Mouse (Mus musculus) midbrain, embryonic 15.5 days (tissue): Measurements from ENCODE around the gene Usp30. TPM values are rescaled to one million over a fixed set of nuclear protein-coding genes. Genes with fewer than 3 reads are reported as not detected.
A peak's percentile ranks its signal among the peaks of the same experiment; 100 is the strongest.

Source experiments
- ATAC-seq: fragments of 200-750 bp; cut with Nextera tagmentation; replicated peaks from 2 replicates; pipeline ENCODE4 v1.8.0; 2017; ENCODE audit warnings: moderate TSS enrichment
- H3K27ac ChIP-seq: fragments of 300-500 bp; sonication (generic); 2 replicates; pipeline ENCODE4 v1.5.1; 2015; ENCODE audit warnings: mild to moderate bottlenecking, inconsistent platforms
- H3K27me3 ChIP-seq: fragments of 300-500 bp; sonication (generic); replicated peaks from 2 replicates; pipeline ENCODE4 v1.6.1; 2015; ENCODE audit warnings: inconsistent platforms
- H3K36me3 ChIP-seq: fragments of 300-500 bp; sonication (generic); replicated peaks from 2 replicates; pipeline ENCODE4 v1.6.1; 2015; ENCODE audit warnings: inconsistent platforms
- H3K4me1 ChIP-seq: fragments of 300-500 bp; sonication (generic); 2 replicates; pipeline ENCODE4 v1.6.1; 2015; ENCODE audit warnings: inconsistent platforms
- H3K4me2 ChIP-seq: fragments of 300-500 bp; sonication (generic); 2 replicates; pipeline ENCODE4 v1.6.1; 2015; ENCODE audit warnings: inconsistent platforms, mild to moderate bottlenecking, moderate library complexity
- H3K4me3 ChIP-seq: fragments of 300-500 bp; sonication (generic); 2 replicates; pipeline ENCODE4 v1.5.1; 2015; ENCODE audit warnings: mild to moderate bottlenecking, inconsistent platforms
- H3K9ac ChIP-seq: fragments of 300-500 bp; sonication (generic); 2 replicates; pipeline ENCODE4 v1.6.1; 2015; ENCODE audit warnings: mild to moderate bottlenecking, inconsistent platforms
- H3K9me3 ChIP-seq: fragments of 300-500 bp; sonication (generic); 2 replicates; pipeline ENCODE4 v1.6.1; 2016; ENCODE audit warnings: inconsistent platforms
- WGBS: fragments of 180-500 bp; shearing (Covaris S2); methylation state at CpG from one replicate; pipeline ENCODE4 v1.1.7; 2015; ENCODE audit warnings: mixed read lengths; 5-methylcytosine and 5-hydroxymethylcytosine counted together
- polyA plus RNA-seq: library from polyadenylated mRNA; unstranded; fragments of >200 nt; fragmentation: Nextera tagmentation; extraction: Ambion mirVana; gene quantifications from 2 replicates; pipeline ENCODE4 v1.2.1, GENCODE M21; 2015

Usp30 gene
- polyA plus RNA-seq, 1 experiment from 2014 or later: 20.7 TPM

DNA sequence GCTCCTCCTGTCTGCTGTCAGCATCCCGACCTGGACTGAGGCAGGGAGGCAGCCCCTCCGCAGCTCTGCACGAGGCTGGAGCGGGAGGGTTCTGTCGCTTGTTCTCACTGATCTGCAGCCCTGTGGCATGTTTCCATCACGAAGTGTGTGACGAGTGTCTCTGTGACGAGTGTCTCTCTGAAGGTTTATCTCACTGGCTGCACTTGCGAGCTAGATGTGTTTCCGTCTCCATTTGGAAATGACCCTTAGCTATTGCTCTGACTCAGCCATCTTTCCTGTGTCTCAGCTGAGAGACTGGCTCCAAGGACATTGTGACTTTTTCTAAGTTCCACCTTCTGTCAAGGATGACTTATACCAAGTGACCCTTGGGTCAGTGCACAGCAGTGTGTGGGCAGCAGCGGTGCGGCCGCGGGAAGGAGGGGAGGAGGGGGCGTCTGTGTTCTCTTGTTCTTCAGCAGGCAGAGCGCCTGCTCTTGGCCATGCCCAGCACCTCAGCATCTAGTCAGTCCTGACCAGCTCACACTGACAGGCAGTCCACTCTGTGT is 41.2 kb downstream of the Usp30 start:
- no peak overlapping the region for H3K27ac ChIP-seq
- no peak overlapping the region for H3K4me2 ChIP-seq
- no peak overlapping the region for H3K4me3 ChIP-seq
- 93% methylated on average over 16 of the region's 16 CpGs for WGBS
- no peak overlapping the region for H3K9ac ChIP-seq
- H3K36me3 ChIP-seq: peaks cover 52% of the 10 kb centered on the region
- peaks cover 12% of the 10 kb centered on the region for H3K4me1 ChIP-seq
- no peaks in the 10 kb centered on the region for H3K27me3 ChIP-seq
- H3K9me3 ChIP-seq: no peaks in the 10 kb centered on the region
- ATAC-seq: no peak

DNA sequence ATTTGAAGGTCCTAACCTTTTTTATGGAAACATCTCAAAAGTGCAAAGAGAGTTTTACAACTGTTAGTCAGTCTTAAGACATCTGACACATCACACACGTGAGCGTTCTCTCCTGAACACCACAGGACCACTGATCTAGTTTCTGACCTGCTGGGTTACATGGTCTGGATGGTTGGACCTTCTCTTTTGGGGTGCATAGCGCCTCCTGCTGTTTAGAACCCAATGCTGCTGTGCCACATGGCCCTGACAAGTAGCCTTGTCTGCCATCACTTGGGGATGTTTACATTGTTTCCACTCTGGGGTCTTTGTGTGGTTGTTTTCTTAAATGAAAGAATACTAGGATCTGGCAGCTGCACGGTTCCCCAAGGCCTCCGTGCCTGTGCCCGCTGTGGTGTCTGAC is 48.1 kb downstream of the Usp30 start:
- no peak overlapping the region for H3K27ac ChIP-seq
- no peak for ATAC-seq
- H3K36me3 ChIP-seq: peaks cover 73% of the 10 kb centered on the region
- 84% methylated on average over 6 of the region's 6 CpGs for WGBS
- H3K4me3 ChIP-seq: no peak overlapping the region
- no peaks in the 10 kb centered on the region for H3K9me3 ChIP-seq
- H3K9ac ChIP-seq: no peak overlapping the region
- no peak overlapping the region for H3K4me2 ChIP-seq
- no peaks in the 10 kb centered on the region for H3K4me1 ChIP-seq
- H3K27me3 ChIP-seq: no peaks in the 10 kb centered on the region

DNA sequence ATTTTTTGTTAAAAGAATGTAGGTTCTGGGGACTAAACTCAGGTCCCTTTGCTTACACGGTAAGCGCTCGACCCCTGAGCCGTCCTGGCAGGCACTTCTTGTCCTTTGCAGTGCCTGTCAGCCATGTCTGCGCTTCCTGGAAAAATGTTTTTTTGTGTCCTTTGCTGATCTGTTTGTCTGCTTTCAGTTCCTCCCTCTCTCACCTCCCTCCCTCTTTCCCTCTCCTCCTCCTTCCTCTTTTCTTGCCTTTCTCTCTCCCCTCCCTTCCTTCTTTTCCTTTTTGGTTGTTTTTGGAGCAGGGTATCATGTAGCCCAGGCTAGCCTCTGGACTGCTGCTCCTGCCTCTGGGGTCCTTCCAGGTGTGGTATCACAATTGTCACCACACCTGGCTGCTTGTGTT is 49.8 kb downstream of the Usp30 start:
- Histone ChIP-seq H3K4me1 (no peaks in the 10 kb centered on the region), H3K27ac (no peak overlapping the region), H3K9ac (no peak overlapping the region), H3K36me3 (peaks cover 61% of the 10 kb centered on the region), H3K9me3 (no peaks in the 10 kb centered on the region), H3K27me3 (no peaks in the 10 kb centered on the region), H3K4me3 (no peak overlapping the region), H3K4me2 (no peak overlapping the region)
- ATAC-seq: no peak
- WGBS: 82% methylated on average over 5 of the region's 5 CpGs

DNA sequence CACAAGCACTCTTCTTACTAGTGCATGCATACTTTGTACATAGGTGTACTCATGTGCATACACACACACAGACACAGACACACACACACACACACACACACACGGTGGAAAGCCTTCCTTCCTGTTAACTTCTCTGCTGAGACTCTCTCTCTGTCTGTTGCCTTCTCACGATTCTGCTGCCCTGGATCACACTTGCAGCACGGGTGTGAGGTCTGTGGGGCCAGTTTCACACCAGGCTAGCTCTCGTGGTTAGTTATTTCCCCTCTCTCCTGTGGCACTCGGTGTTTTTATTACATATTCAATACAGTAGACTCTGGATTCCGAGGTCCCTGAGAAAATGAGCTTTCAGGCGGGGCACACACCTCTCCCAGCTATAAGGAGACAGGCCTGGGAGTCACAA is 51.3 kb downstream of the Usp30 start:
- no peak overlapping the region for H3K27ac ChIP-seq
- no peaks in the 10 kb centered on the region for H3K4me1 ChIP-seq
- H3K4me3 ChIP-seq: no peak overlapping the region
- WGBS: 90% methylated on average over 7 of the region's 7 CpGs
- no peak overlapping the region for H3K9ac ChIP-seq
- ATAC-seq: no peak
- H3K27me3 ChIP-seq: no peaks in the 10 kb centered on the region
- H3K36me3 ChIP-seq: peaks cover 68% of the 10 kb centered on the region
- no peak overlapping the region for H3K4me2 ChIP-seq
- no peaks in the 10 kb centered on the region for H3K9me3 ChIP-seq

DNA sequence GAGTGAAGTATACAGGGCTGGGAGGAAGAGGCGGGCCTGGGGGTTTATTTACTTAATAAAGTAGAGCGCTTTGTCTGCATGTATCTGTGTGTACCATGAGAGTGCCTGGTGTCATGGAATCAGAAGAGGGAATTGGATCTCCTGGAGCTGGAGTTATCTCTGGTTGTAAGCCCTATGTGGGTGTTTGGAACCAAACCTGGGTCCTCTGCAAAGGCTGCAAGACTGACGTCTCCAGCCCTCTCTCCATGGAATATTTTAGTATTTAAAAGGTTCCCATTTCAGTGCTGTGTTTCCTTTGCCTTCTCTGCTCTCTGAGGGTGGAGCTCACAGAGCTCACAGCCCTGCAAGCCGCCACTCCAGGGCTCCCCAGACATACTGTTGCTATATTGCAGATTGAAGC is 54.5 kb downstream of the Usp30 start:
- Histone ChIP-seq H3K27ac (no peak overlapping the region), H3K36me3 (peaks cover 60% of the 10 kb centered on the region; the same call in 1 of the 2 replicates), H3K9me3 (no peaks in the 10 kb centered on the region), H3K27me3 (no peaks in the 10 kb centered on the region), H3K9ac (no peak overlapping the region), H3K4me1 (no peaks in the 10 kb centered on the region), H3K4me2 (no peak overlapping the region), H3K4me3 (no peak overlapping the region)
- WGBS: 84% methylated on average over 4 of the region's 4 CpGs
- ATAC-seq: no peak

DNA sequence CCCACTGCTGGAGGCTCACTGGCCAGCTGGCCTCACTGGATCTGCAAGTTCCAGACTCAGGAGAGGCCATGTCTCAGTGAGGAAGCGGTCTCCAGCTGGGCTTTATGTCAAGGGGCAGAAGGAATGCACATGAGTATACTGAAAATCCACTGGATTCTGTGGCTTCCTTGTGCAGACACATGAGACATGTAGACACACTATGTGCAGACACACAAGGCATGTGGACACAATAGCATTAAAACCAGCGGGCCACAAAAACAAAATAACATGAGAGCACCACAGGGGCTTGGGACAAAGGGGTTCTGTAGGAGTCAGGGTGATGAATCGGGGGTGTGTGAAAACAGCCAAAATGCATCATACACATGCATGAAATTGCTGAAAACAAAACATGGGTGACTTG is 60.7 kb downstream of the Usp30 start:
- H3K4me1 ChIP-seq: peaks cover 17% of the 10 kb centered on the region
- no peak overlapping the region for H3K9ac ChIP-seq
- H3K27me3 ChIP-seq: no peaks in the 10 kb centered on the region
- no peak overlapping the region for H3K4me3 ChIP-seq
- no peaks in the 10 kb centered on the region for H3K9me3 ChIP-seq
- WGBS: 95% methylated on average over 3 of the region's 3 CpGs
- H3K27ac ChIP-seq: no peak overlapping the region
- H3K36me3 ChIP-seq: peaks cover 25% of the 10 kb centered on the region; the same call in 1 of the 2 replicates
- H3K4me2 ChIP-seq: no peak overlapping the region
- ATAC-seq: no peak

DNA sequence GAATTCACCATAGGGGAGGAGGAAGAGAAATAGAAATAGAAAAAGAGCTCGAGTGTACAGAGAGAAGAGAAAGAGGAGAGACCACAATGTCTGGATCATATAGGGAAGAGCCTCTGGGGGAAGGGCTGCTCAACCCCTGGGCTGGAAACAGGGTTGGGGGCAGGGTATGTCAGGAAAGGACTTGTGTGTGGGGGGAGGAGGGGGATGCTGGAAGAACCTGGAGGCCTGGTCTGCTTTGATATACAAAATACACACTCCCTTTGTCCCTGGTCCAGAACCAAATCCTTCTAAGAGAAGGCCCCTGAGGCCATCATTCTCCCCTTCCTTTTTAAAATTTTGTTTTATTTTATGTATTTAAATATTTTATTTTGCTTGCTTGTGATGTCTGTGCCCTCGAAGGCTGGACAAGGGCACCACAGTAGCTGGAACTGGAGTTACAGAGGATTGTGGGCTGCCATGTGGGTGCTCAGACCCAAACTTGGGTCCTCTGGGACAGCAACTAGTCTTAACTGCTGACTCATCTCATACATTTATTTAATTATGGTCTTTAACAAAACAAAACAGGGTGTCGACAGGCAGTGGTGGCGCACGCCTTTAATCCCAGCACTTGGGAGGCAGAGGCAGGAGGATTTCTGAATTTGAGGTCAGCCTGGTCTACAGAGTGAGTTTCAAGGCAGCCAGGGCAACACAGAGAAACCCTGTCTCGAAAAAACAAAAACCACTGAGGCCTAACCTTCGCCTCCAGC is 61.4 kb downstream of the Usp30 start:
- no peak overlapping the region for H3K27ac ChIP-seq
- peak overlapping the region; percentile 69 for H3K4me3 ChIP-seq
- H3K27me3 ChIP-seq: no peaks in the 10 kb centered on the region
- ATAC-seq: no peak
- no peaks in the 10 kb centered on the region for H3K9me3 ChIP-seq
- no peak overlapping the region for H3K9ac ChIP-seq
- WGBS: 88% methylated on average over 7 of the region's 7 CpGs
- H3K36me3 ChIP-seq: peaks cover 18% of the 10 kb centered on the region; the same call in 1 of the 2 replicates
- H3K4me1 ChIP-seq: peaks cover 22% of the 10 kb centered on the region
- H3K4me2 ChIP-seq: peak overlapping the region; percentile 99

DNA sequence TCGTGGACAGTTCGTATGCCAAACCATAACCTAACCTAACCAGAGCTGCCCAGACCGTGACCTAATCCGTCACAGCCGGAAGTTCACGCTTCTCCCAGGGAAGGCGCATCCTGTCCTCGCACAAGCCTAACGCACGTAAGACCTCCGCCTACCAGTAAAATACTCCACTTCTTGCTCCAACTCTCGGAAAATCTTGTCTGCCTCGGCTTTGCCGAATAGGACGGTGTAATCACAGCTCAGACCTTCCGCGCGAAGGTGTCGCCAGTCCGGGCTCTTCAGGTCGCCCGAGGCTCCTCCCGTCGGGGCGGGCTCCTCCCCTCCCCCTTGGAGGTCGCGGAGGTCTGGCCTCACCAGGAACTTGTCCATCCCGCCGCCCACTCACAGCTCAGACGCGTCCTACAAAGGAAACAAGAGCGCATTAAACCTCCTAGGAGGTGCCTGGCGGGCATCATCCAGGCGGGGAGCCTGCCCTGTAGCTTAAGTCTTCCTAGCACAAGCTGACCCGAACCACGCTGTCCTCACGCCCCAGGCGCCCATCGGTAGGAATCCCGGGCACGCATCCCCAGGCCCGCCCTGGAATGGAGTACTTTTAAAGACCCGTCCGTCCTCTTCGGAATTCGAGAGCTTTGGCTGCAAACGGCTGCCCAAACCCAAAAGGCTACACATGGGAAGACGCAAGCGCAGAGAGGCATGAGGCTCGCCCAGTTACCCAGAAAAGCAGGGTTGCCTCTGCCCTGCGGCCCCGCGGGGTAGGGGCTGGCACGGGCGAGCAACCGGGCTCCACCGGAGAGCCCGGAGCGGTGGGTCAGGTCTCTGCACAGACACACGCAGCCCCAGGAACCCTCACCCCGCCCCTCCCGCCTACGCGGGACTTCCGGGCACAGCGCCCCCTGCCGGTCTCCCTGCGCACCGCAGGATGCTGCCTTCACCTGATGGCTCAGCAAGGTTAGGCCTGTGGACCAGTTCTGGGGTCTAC is 62.4 kb downstream of the Usp30 start, which contains the start of gene Alkbh2:
Gene Alkbh2, minus strand, starts transcription at position 845 of the 976 bp plus-strand sequence.
- Histone ChIP-seq H3K4me3 (peak within 1 kb of the TSS; percentile 69), H3K27ac (peak within 1 kb of the TSS; percentile 85), H3K4me1 (peaks cover 28% of the 10 kb centered on the region), H3K36me3 (peaks cover 12% of the 10 kb centered on the region; the same call in 1 of the 2 replicates), H3K9me3 (no peaks in the 10 kb centered on the region), H3K4me2 (peak within 1 kb of the TSS; percentile 99), H3K27me3 (no peaks in the 10 kb centered on the region), H3K9ac (peak within 1 kb of the TSS; percentile 67)
- peak; percentile 25 for ATAC-seq
- WGBS: under 1% methylated on average over 69 of the region's 69 CpGs

DNA sequence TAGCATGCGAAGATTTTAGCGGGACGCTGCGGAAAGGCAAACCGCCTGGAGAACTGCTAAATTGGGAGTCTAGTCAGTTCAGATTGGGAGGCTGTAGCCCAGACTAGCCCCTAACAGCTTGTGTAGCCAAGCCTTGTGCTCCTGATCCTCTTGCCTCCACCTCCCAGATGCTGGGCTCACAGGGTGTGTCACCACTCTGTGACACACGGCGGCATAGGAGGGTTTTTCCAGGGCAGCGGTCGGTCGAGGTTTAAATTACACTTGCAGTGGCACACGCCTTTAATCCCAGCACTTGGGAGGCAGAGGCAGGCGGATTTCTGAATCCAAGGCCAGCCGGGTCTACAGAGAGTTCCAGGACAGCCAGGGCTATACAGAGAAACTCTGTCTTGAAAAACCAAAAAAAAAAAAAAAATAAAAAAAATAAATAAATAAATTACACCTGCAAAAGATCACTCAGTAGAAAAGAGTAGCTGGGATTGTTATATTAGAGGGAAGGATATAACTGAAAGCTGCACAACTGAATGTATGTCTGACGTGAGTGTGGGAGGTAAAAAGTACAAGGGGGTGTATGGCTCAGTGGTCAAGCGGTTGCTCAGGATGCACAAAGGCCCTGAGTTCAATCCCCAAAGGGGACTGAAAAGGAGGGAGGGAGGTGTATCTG is 64.4 kb downstream of the Usp30 start:
- Histone ChIP-seq H3K4me1 (peaks cover 28% of the 10 kb centered on the region), H3K4me3 (peak overlapping the region; percentile 83), H3K36me3 (no peaks in the 10 kb centered on the region), H3K27ac (no peak overlapping the region), H3K9ac (0 out of 2 replicates have a peak overlapping the region, but pooled peaks have one; percentile 47), H3K9me3 (no peaks in the 10 kb centered on the region), H3K4me2 (peak overlapping the region; percentile 97), H3K27me3 (no peaks in the 10 kb centered on the region)
- ATAC-seq: no peak
- 82% methylated on average over 15 of the region's 15 CpGs for WGBS

DNA sequence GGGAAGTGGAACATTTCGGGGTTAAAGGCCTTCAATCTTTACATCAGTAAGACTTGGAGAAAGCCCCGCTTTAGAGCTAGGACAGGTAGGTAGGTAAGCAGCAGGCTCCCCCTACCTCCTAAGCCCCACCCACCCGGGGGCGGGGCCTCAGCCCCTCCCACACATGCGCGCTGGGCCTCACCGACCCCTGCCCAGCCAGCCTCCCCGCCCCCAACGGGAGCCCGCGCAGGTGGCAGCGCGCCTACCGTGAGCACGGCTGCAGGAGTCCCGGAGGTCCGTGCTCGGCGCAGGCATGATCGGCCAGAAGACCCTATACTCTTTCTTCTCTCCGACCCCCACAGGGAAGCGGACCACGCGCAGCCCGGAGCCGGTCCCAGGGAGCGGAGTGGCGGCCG is 64.9 kb downstream of the Usp30 start, which contains the start of gene Ung:
Gene Ung, plus strand, starts transcription at position 176 of the 395 bp plus-strand sequence.
- peak; percentile 57 for ATAC-seq
- Histone ChIP-seq H3K27me3 (no peaks in the 10 kb centered on the region), H3K4me1 (peaks cover 28% of the 10 kb centered on the region), H3K4me2 (peak within 1 kb of the TSS; percentile 97), H3K27ac (peak within 1 kb of the TSS; percentile 48), H3K36me3 (no peaks in the 10 kb centered on the region), H3K4me3 (peak within 1 kb of the TSS; percentile 83), H3K9ac (peak within 1 kb of the TSS; percentile 47), H3K9me3 (no peaks in the 10 kb centered on the region)
- WGBS: 1% methylated on average over 29 of the region's 29 CpGs

DNA sequence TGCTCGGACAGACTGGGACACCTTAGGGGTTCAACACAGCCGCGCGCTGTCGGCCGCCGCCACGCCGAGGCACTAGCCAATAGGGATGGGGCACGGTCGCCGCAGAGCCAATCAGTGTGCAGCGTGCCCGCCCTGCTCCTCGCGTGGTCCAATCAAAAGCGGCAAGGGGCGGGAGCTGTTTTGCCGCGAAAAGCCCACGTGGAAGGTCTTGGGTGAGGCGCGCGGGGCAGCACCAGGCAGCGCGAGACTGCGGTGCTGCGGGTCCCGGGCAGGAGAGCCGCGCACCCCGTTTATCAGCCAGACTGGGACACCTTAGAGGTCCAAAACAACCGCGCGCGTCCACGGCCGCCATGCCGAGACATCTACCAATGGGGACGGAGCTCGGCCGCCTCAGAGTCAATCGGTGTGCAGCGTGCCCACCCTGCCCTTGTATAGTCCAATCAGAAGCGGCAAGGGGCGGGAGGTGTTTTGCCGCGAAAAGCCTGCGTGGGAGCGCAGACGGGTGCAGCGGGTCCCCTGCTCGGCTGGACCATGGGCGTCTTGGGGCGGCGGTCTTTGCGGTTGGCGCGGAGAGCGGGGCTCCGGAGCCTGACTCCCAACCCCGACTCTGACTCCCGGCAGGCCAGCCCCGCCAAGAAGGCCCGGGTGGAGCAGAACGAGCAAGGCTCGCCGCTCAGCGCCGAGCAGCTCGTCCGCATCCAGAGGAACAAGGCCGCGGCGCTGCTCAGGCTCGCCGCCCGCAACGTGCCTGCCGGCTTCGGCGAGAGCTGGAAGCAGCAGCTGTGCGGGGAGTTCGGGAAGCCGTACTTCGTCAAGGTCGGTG is 65.6 kb downstream of the Usp30 start:
- Histone ChIP-seq H3K9ac (peak overlapping the region; percentile 47), H3K27ac (peak overlapping the region; percentile 48), H3K4me2 (peak overlapping the region; percentile 97), H3K9me3 (no peaks in the 10 kb centered on the region), H3K4me3 (peak overlapping the region; percentile 83), H3K27me3 (no peaks in the 10 kb centered on the region), H3K4me1 (peaks cover 28% of the 10 kb centered on the region), H3K36me3 (no peaks in the 10 kb centered on the region)
- under 1% methylated on average over 87 of the region's 87 CpGs for WGBS
- peak; percentile 98 for ATAC-seq
